Mouse (Mus musculus) retina, postnatal 1 day (tissue): ENCODE results near the gene Cdh22.

ENCODE experiments used
- DNase-seq: peaks from one replicate; pipeline ENCODE4 v3.0.0-alpha.2; 2012

Gene Cdh22

GRCm38 (mm10) chr2:165248967-165249366, 14.3 kb upstream of the Cdh22 start:
- DNase-seq, result peak; percentile 98

GRCm38 (mm10) chr2:165246349-165246748, 11.7 kb upstream of the Cdh22 start:
- peak; percentile 56 for DNase-seq

- peak; percentile 48 for DNase-seq
Observed at GRCm38 (mm10) chr2:165243122-165243720, 8.6 kb upstream of the Cdh22 start.

GRCm38 (mm10) chr2:165242575-165242974, 7.9 kb upstream of the Cdh22 start:
- no peak for DNase-seq

GRCm38 (mm10) chr2:165241786-165242185, 7.1 kb upstream of the Cdh22 start:
- DNase-seq, result no peak

GRCm38 (mm10) chr2:165240371-165240770, 5.7 kb upstream of the Cdh22 start:
- DNase-seq, result no peak

- no peak for DNase-seq
Observed at GRCm38 (mm10) chr2:165239533-165240144, 5.0 kb upstream of the Cdh22 start.

- DNase-seq, result no peak
Observed at GRCm38 (mm10) chr2:165238416-165239145, 3.9 kb upstream of the Cdh22 start.

- no peak for DNase-seq
Observed at GRCm38 (mm10) chr2:165234291-165234612, 401 bp downstream of the Cdh22 start.

GRCm38 (mm10) chr2:165233491-165234290, 962 bp downstream of the Cdh22 start:
- peak; percentile 75 for DNase-seq

- DNase-seq, result no peak
Observed at GRCm38 (mm10) chr2:165229050-165229449, 5.6 kb downstream of the Cdh22 start.

GRCm38 (mm10) chr2:165223837-165224236, 10.8 kb downstream of the Cdh22 start:
- no peak for DNase-seq

GRCm38 (mm10) chr2:165221952-165222351, 12.7 kb downstream of the Cdh22 start:
- peak; percentile 55 for DNase-seq

GRCm38 (mm10) chr2:165220347-165220945, 14.2 kb downstream of the Cdh22 start:
- DNase-seq, result no peak

GRCm38 (mm10) chr2:165218954-165219353, 15.7 kb downstream of the Cdh22 start:
- no peak for DNase-seq

GRCm38 (mm10) chr2:165217361-165218149, 17.1 kb downstream of the Cdh22 start:
- DNase-seq, result no peak

- DNase-seq, result peak; percentile 89
Observed at GRCm38 (mm10) chr2:165215103-165215951, 19.3 kb downstream of the Cdh22 start.

- peak; percentile 79 for DNase-seq
Observed at GRCm38 (mm10) chr2:165211426-165212079, 23.1 kb downstream of the Cdh22 start.

GRCm38 (mm10) chr2:165210948-165211347, 23.7 kb downstream of the Cdh22 start:
- DNase-seq, result peak; percentile 46

- no peak for DNase-seq
Observed at GRCm38 (mm10) chr2:165207689-165208088, 27.0 kb downstream of the Cdh22 start.

- DNase-seq, result no peak
Observed at GRCm38 (mm10) chr2:165207086-165207485, 27.6 kb downstream of the Cdh22 start.
